Mouse (Mus musculus) spleen, postnatal 0 days (tissue): ENCODE measurements around the gene Aar2. TPM values are rescaled to one million over a fixed set of nuclear protein-coding genes. Genes with fewer than 3 reads are reported as not detected.

Source experiments
- polyA plus RNA-seq: library from polyadenylated mRNA; unstranded; fragments of >200 nt; fragmentation: Nextera tagmentation; extraction: Ambion mirVana; gene quantifications from 2 replicates; pipeline ENCODE4 v1.2.1, GENCODE M21; 2015

Aar2 gene
- 12.7 and 14.2 TPM in 2 replicates for polyA plus RNA-seq

GRCm38 (mm10) chr2:156547123-156547891 lies at the start of gene Aar2:
Gene Aar2 (plus strand): TSS chr2:156547584.

GRCm38 (mm10) chr2:156613541-156614257 lies 66.3 kb downstream of the Aar2 start, which contains the start of gene Dlgap4:
Gene Dlgap4 (plus strand): TSS chr2:156613705.

Other genes starting within 250 kb of the Aar2 start
- gene Cnbd2, start 235.3 kb upstream of the Aar2 start, polyA plus RNA-seq, result 5.4 and 6.7 TPM in 2 replicates
- 82.2 and 90.4 TPM in 2 replicates for gene Scand1, start 234.9 kb upstream of the Aar2 start, polyA plus RNA-seq
- gene Epb41l1, start 126.7 kb upstream of the Aar2 start, polyA plus RNA-seq, result 0.37 and 0.62 TPM in 2 replicates
- gene Dlgap4, start 66.1 kb downstream of the Aar2 start, polyA plus RNA-seq, result 25.7 and 28.6 TPM in 2 replicates
- gene Myl9, start 227.8 kb downstream of the Aar2 start, polyA plus RNA-seq, result 146 and 168 TPM in 2 replicates